Mouse (Mus musculus) hindlimb bud, embryonic 11.5 days (tissue): ENCODE results near the gene Pgm1.

Source experiments
- DNase-seq: peaks from one replicate; pipeline ENCODE4 v3.0.0-alpha.2; 2012; ENCODE audit warnings: low read depth, low spot score; ENCODE audit errors: extremely low spot score

Pgm1 gene

GRCm38 (mm10) chr4:100009211-100009678 is 80.0 kb downstream of the Pgm1 start:
- no peak for DNase-seq

- DNase-seq, result no peak
Measured at GRCm38 (mm10) chr4:100010916-100011315, 81.7 kb downstream of the Pgm1 start.

- DNase-seq, result no peak
Measured at GRCm38 (mm10) chr4:100011563-100011962, 82.3 kb downstream of the Pgm1 start.

- no peak for DNase-seq
Measured at GRCm38 (mm10) chr4:100012361-100013035, 83.3 kb downstream of the Pgm1 start.

GRCm38 (mm10) chr4:100027773-100028172 is 98.6 kb downstream of the Pgm1 start:
- DNase-seq, result no peak

GRCm38 (mm10) chr4:100028641-100029040 is 99.4 kb downstream of the Pgm1 start:
- peak; percentile 53 for DNase-seq

GRCm38 (mm10) chr4:100031270-100031669 is 102.1 kb downstream of the Pgm1 start:
- no peak for DNase-seq

GRCm38 (mm10) chr4:100032608-100033007 is 103.4 kb downstream of the Pgm1 start:
- DNase-seq, result no peak

- DNase-seq, result no peak
Measured at GRCm38 (mm10) chr4:100033944-100034343, 104.7 kb downstream of the Pgm1 start.

- DNase-seq, result no peak
Measured at GRCm38 (mm10) chr4:100034971-100035370, 105.8 kb downstream of the Pgm1 start.

GRCm38 (mm10) chr4:100035919-100036554 is 106.8 kb downstream of the Pgm1 start:
- DNase-seq, result no peak
